Mouse (Mus musculus): ENCODE measurements around the gene Susd2.

GRCm38 (mm10) chr10:75633048-75633447 is 10.8 kb downstream of the Susd2 start:
- TF ChIP-seq EP300 (IDR thresholded peaks at IDR 0.05; ENCODE audit: low read depth) (no peak), CTCF (IDR thresholded peaks at IDR 0.05; ENCODE audit: low read depth) (no peak)

All from liver, embryonic 14.5 days (tissue).